Mouse (Mus musculus) bone marrow macrophage, adult 2 months (primary cell): ENCODE results near the gene Ttc21a. TPM values are rescaled to one million over a fixed set of nuclear protein-coding genes. Genes with fewer than 3 reads are reported as not detected.

ENCODE experiments used
- H3K27ac ChIP-seq: 2 replicates; pipeline ENCODE4 v1.5.1; 2012; ENCODE audit warnings: low read depth, low read length; ENCODE audit not compliant: insufficient read depth
- H3K4me1 ChIP-seq: 2 replicates; pipeline ENCODE4 v1.6.1; 2012; ENCODE audit warnings: low read length; ENCODE audit not compliant: control insufficient read depth, insufficient read depth
- H3K4me3 ChIP-seq: 2 replicates; pipeline ENCODE4 v1.5.1; 2012; ENCODE audit warnings: mild to moderate bottlenecking, low read length, moderate library complexity; ENCODE audit not compliant: insufficient read depth
- CTCF ChIP-seq: IDR thresholded peaks from 2 replicates; pipeline ENCODE4 v1.5.1; 2012; ENCODE audit warnings: low read depth, mild to moderate bottlenecking, low read length, moderate library complexity
- POLR2A ChIP-seq: IDR thresholded peaks from 2 replicates; pipeline ENCODE4 v1.6.1; 2012; ENCODE audit warnings: mild to moderate bottlenecking, low read depth, low read length, borderline replicate concordance
- polyA plus RNA-seq: library from polyadenylated mRNA; stranded (reverse); fragments of >200 nt; gene quantifications from 2 replicates; pipeline ENCODE4 v1.2.4, GENCODE M21; 2012; ENCODE audit not compliant: missing spikeins, insufficient read depth, insufficient read length

Ttc21a gene
- polyA plus RNA-seq, 1 experiment, result 0.27 TPM

GRCm38 (mm10) chr9:119939646-119940045, 2.2 kb downstream of the Ttc21a start:
- Histone ChIP-seq H3K4me1 (peaks cover 33% of the 10 kb centered on the region), H3K4me3 (no peak overlapping the region), H3K27ac (no peak overlapping the region)
- TF ChIP-seq POLR2A, result no peak
- no peak for TF ChIP-seq CTCF

GRCm38 (mm10) chr9:119941407-119941806, 4.0 kb downstream of the Ttc21a start:
- H3K4me1 ChIP-seq, result peaks cover 38% of the 10 kb centered on the region
- no peak for TF ChIP-seq POLR2A
- no peak for TF ChIP-seq CTCF
- no peak overlapping the region for H3K4me3 ChIP-seq
- no peak overlapping the region for H3K27ac ChIP-seq

- no peak overlapping the region for H3K4me3 ChIP-seq
- peaks cover 38% of the 10 kb centered on the region for H3K4me1 ChIP-seq
- no peak for TF ChIP-seq CTCF
- TF ChIP-seq POLR2A, result no peak
- no peak overlapping the region for H3K27ac ChIP-seq
These were observed 4.5 kb downstream of the Ttc21a start for GRCm38 (mm10) chr9:119941861-119942260.

- TF ChIP-seq CTCF (no peak), POLR2A (no peak)
- H3K27ac ChIP-seq, result peak overlapping the region; percentile 57
- H3K4me3 ChIP-seq, result no peak overlapping the region
- peaks cover 33% of the 10 kb centered on the region for H3K4me1 ChIP-seq
These were observed 5.9 kb downstream of the Ttc21a start for GRCm38 (mm10) chr9:119943326-119943725.

- H3K4me3 ChIP-seq, result no peak overlapping the region
- no peak overlapping the region for H3K27ac ChIP-seq
- peaks cover 33% of the 10 kb centered on the region for H3K4me1 ChIP-seq
- TF ChIP-seq POLR2A, result no peak
- TF ChIP-seq CTCF, result peak; percentile 89
These were observed 7.9 kb downstream of the Ttc21a start for GRCm38 (mm10) chr9:119945173-119945900.

GRCm38 (mm10) chr9:119948804-119949203, 11.4 kb downstream of the Ttc21a start:
- TF ChIP-seq CTCF (no peak), POLR2A (no peak)
- H3K4me3 ChIP-seq, result no peak overlapping the region
- peaks cover 24% of the 10 kb centered on the region for H3K4me1 ChIP-seq
- H3K27ac ChIP-seq, result peak overlapping the region; percentile 25; the same call in 1 of the 2 replicates

GRCm38 (mm10) chr9:119950434-119950833, 13.0 kb downstream of the Ttc21a start:
- TF ChIP-seq CTCF (no peak), POLR2A (no peak)
- Histone ChIP-seq H3K4me1 (peaks cover 16% of the 10 kb centered on the region), H3K4me3 (no peak overlapping the region), H3K27ac (no peak overlapping the region)

GRCm38 (mm10) chr9:119951388-119951787, 14.0 kb downstream of the Ttc21a start:
- H3K27ac ChIP-seq, result no peak overlapping the region
- no peak for TF ChIP-seq POLR2A
- TF ChIP-seq CTCF, result no peak
- H3K4me3 ChIP-seq, result no peak overlapping the region
- H3K4me1 ChIP-seq, result peaks cover 11% of the 10 kb centered on the region

GRCm38 (mm10) chr9:119958835-119959234, 21.4 kb downstream of the Ttc21a start:
- H3K4me3 ChIP-seq, result no peak overlapping the region
- peaks cover 7% of the 10 kb centered on the region for H3K4me1 ChIP-seq
- TF ChIP-seq POLR2A (no peak), CTCF (no peak)
- no peak overlapping the region for H3K27ac ChIP-seq

- H3K27ac ChIP-seq, result no peak overlapping the region
- TF ChIP-seq CTCF (no peak), POLR2A (no peak)
- no peak overlapping the region for H3K4me3 ChIP-seq
- H3K4me1 ChIP-seq, result peaks cover 7% of the 10 kb centered on the region
These were observed 24.8 kb downstream of the Ttc21a start for GRCm38 (mm10) chr9:119962216-119962615.
